In the genomic region with DNA sequence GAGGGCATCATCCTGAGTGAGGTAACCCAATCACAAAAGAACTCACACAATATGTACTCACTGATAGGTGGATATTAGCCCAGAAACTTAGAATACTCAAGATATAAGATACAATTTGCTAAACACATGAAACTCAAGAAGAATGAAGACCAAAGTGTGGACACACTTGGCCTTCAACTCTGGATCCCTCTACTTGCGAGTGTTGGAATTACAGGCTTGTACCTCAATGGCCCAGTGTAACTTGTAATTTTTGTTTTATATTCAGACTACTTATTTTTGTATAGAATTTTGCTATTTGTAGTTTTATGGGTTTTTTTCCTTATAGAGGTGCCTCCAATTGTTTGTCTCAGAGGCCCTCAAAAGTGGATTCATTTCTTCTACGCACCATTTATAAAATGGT, we compare ENCODE assay signal across 7 mouse cellular contexts. TPM values are rescaled to one million over a fixed set of nuclear protein-coding genes. Genes with fewer than 3 reads are reported as not detected.
DNase-seq lines count a peak whose midpoint lies in the region; ATAC-seq and TF ChIP-seq lines count a peak whose summit lies in the region.
"Not testable (repeated sequence)": the region's sequence is repeated elsewhere in the genome, so short reads cannot be mapped to it uniquely, and the experiment has no call there.

No protein-coding gene starts in this region.

- H3K79me2 ChIP-seq in MEL (ENCODE audit: control insufficient read depth, insufficient read depth, low read length, poor library complexity), result not testable (repeated sequence)

- H3K9me3 ChIP-seq in MEL (replicated peaks; ENCODE audit: insufficient read depth, low read length); intestine, postnatal 0 days (ENCODE audit: control insufficient read depth); liver, postnatal 0 days (ENCODE audit: low read length): not testable (repeated sequence)

- H3K27me3 ChIP-seq in MEL (ENCODE audit: control insufficient read depth in 1 of 2, insufficient read depth in 2 of 2, low read length in 2 of 2); intestine, postnatal 0 days (replicated peaks; ENCODE audit: control insufficient read depth, insufficient read depth, low read length); liver, postnatal 0 days (ENCODE audit: insufficient read depth, low read length): not testable (repeated sequence)

- not testable (repeated sequence) for H3K9ac ChIP-seq in MEL (ENCODE audit: control insufficient read depth, low read depth, low read length, poor library complexity, severe bottlenecking); intestine, postnatal 0 days (ENCODE audit: low read depth, low read length); liver, postnatal 0 days (replicated peaks)

- WGBS in intestine, postnatal 0 days, result 89% methylated on average over 2 of the region's 2 CpGs
- WGBS in liver, postnatal 0 days (ENCODE audit: insufficient replicate concordance), result 87% methylated on average over 2 of the region's 2 CpGs

- not testable (repeated sequence) for TF ChIP-seq POLR2A in MEL (IDR thresholded peaks at IDR 0.05; ENCODE audit: control insufficient read depth in 1 of 2, insufficient read depth in 1 of 2, low read depth in 1 of 2, low read length in 2 of 2, poor library complexity in 1 of 2)

- not testable (repeated sequence) for H3K4me3 ChIP-seq in MEL (ENCODE audit: control insufficient read depth in 1 of 2, insufficient read depth in 1 of 2, low read depth in 2 of 2, low read length in 2 of 2); intestine, postnatal 0 days (ENCODE audit: low read depth, low read length); liver, postnatal 0 days (ENCODE audit: low read depth, low read length)

- peak; percentile 0; the same call in 1 of the 2 replicates for TF ChIP-seq RAD21 in MEL (IDR thresholded peaks at IDR 0.05; ENCODE audit: low read depth, low read length)

- H3K27ac ChIP-seq in MEL (ENCODE audit: control insufficient read depth, low read depth, low read length); intestine, postnatal 0 days (ENCODE audit: low read depth, low read length); liver, postnatal 0 days (ENCODE audit: low read depth): not testable (repeated sequence)

- peak; percentile 2 for DNase-seq in CD4-positive helper T cell, adult 2 months (ENCODE audit: low read depth, low spot score)
- peak; percentile 20 for DNase-seq in MEL (ENCODE audit: low read depth, low spot score)
- peak; percentile 7 for DNase-seq in c-Kit-positive CD71-negative TER-119-negative erythroid progenitor cells, embryonic 14.5 days (ENCODE audit: low read depth)
- not testable (repeated sequence) for DNase-seq in liver, postnatal 0 days
- peak; percentile 5 for DNase-seq in thymus, postnatal 14 days

- not testable (repeated sequence) for TF ChIP-seq EP300 in MEL (IDR thresholded peaks at IDR 0.05; ENCODE audit: low read depth in 1 of 2, low read length in 2 of 2); liver, postnatal 0 days (IDR thresholded peaks at IDR 0.05; ENCODE audit: low read depth)

- not testable (repeated sequence) for ATAC-seq in intestine, postnatal 0 days; liver, postnatal 0 days
- 0 out of 2 replicates have a peak, but pooled peaks have one; percentile 67 for ATAC-seq in megakaryocyte-erythroid progenitor cell, adult 5-6 weeks (replicated peaks; ENCODE audit: low FRiP score, low TSS enrichment, poor library complexity, severe bottlenecking)

- peak in 1 of 3 experiments; percentile 11; a peak in 1 of 6 replicates for TF ChIP-seq CTCF in MEL (IDR thresholded peaks at IDR 0.05 in 2 of 3, conservative IDR thresholded peaks at IDR 0.05 in 1 of 3; ENCODE audit: control insufficient read depth in 1 of 3, insufficient read depth in 1 of 3, low read depth in 2 of 3, low read length in 3 of 3, poor library complexity in 1 of 3, severe bottlenecking in 1 of 3)
- TF ChIP-seq CTCF in intestine, postnatal 0 days (IDR thresholded peaks at IDR 0.05; ENCODE audit: low read depth), result peak; percentile 37
- TF ChIP-seq CTCF in liver, postnatal 0 days (IDR thresholded peaks at IDR 0.05; ENCODE audit: low read depth), result peak; percentile 40

- H3K36me3 ChIP-seq in MEL (ENCODE audit: control insufficient read depth in 1 of 2, insufficient read depth in 2 of 2, low read length in 2 of 2); intestine, postnatal 0 days (ENCODE audit: control insufficient read depth, insufficient read depth); liver, postnatal 0 days (replicated peaks; ENCODE audit: insufficient read depth, low read length): not testable (repeated sequence)

- not testable (repeated sequence) for H3K4me1 ChIP-seq in MEL (ENCODE audit: control insufficient read depth in 1 of 2, insufficient read depth in 2 of 2, low read length in 2 of 2); intestine, postnatal 0 days (replicated peaks; ENCODE audit: control insufficient read depth, insufficient read depth, low read length); liver, postnatal 0 days (ENCODE audit: insufficient read depth)

- not testable (repeated sequence) for H3K4me2 ChIP-seq in intestine, postnatal 0 days (replicated peaks; ENCODE audit: low read depth); liver, postnatal 0 days (ENCODE audit: low read depth, low read length)

TF ChIP-seq in MEL, 35 proteins besides CTCF, POLR2A, EP300 and RAD21:
- 0 out of 2 replicates have a peak, but pooled peaks have one; percentile 10 for TF ChIP-seq SMC3 (IDR thresholded peaks at IDR 0.05; ENCODE audit: low read depth, low read length)

RNA-seq across cellular contexts. Expression of gene Atp7a, which starts 50.8 kb away (rescaled TPM):
- 2.2 and 2.6 TPM in 2 replicates for total RNA-seq in MEL (2012; rRNA removed)
- 1 to 10 TPM in 1 of 2 experiments, not detected in 1; 1.7 TPM for polyA plus RNA-seq in MEL (2012; ENCODE audit: insufficient read depth in 1 of 2, insufficient read length in 2 of 2, low read depth in 1 of 2, low replicate concordance in 2 of 2, missing spikeins in 1 of 2)
- polyA plus RNA-seq in intestine, postnatal 0 days (2015; fragmentation: Nextera tagmentation; extraction: Ambion mirVana), result 9.3 and 10.1 TPM in 2 replicates
- polyA plus RNA-seq in liver, postnatal 0 days (2015; fragmentation: Nextera tagmentation; extraction: Ambion mirVana), result 3.1 and 4.9 TPM in 2 replicates
- total RNA-seq in megakaryocyte-erythroid progenitor cell, adult 5-6 weeks (2014; fragmentation: Nextera tagmentation), result 3.3 and 4.8 TPM in 2 replicates
- total RNA-seq in megakaryocyte-erythroid progenitor cell, adult 5-6 weeks (2017), result 3.1 and 3.3 TPM in 2 replicates
